ENCODE assay signal across 8 mouse cellular contexts in the genomic region with DNA sequence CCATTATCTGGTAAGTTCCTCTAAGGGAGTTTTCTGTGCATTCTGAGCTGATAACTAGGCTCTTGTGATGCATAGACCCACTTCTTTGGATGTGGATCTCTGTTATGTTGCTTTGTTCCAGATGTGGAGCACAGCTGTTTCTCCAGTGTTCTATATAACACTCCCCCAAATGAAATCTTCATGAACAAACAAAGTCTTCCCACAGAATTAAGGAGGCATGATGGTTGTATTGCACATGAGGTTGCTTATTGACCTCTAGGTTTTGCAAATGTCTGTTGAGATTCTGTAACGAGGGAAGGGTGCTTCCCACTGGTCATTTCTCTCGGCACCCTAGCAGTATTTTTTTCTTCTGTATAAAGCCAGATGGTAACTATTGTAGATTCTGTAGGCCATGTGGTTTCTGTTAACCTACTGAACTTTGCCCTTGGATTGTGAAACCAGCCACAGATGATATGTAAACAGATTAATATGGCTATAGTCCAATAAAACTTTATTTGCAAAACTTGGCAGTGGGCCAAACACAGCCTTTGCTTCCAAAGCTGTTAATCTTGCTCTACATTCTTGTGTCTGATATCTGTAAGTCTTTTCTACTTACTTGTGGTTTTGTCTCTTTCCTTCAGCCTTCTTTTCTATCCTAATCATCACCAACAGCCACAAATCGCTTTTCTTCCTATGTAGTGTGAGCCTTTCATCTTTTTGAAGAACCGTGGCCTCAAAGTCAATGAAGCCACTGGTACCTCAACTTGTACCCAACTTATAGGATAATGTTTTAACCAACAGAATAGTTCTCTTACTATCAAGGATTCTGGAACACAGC.
A peak's percentile ranks its signal among the peaks of the same experiment; 100 is the strongest.
DNase-seq lines count a peak whose midpoint lies in the region; ATAC-seq and TF ChIP-seq lines count a peak whose summit lies in the region.

No protein-coding gene starts in this region.

- no peak for TF ChIP-seq CTCF in left cerebral cortex, adult 2 months (IDR thresholded peaks at IDR 0.05)

- H3K4me3 ChIP-seq in left cerebral cortex, adult 2 months = no peak overlapping the region
- H3K4me3 ChIP-seq in hindbrain, embryonic 16.5 days (ENCODE audit: low read length) = no peak overlapping the region

- peak overlapping the region; percentile 29; the same call in 1 of the 2 replicates for H3K27ac ChIP-seq in left cerebral cortex, adult 2 months
- no peak overlapping the region for H3K27ac ChIP-seq in hindbrain, embryonic 16.5 days (ENCODE audit: low read depth, low read length)

- intact Hi-C loops in left cerebral cortex, adult 2 months (cut with DNase I) = no loop called here

- H3K4me2 ChIP-seq in hindbrain, embryonic 16.5 days (ENCODE audit: low read length) = no peak overlapping the region

- no peak overlapping the region for H3K9ac ChIP-seq in hindbrain, embryonic 16.5 days (ENCODE audit: low read depth, low read length)

- H3K4me1 ChIP-seq in hindbrain, embryonic 16.5 days (ENCODE audit: control insufficient read depth, insufficient read depth, low read depth, low read length) = no peaks in the 10 kb centered on the region; the same call in none of the 2 replicates

- WGBS in hindbrain, embryonic 16.5 days = 70% methylated on average over 4 of the region's 4 CpGs

- H3K36me3 ChIP-seq in hindbrain, embryonic 16.5 days (ENCODE audit: control insufficient read depth, insufficient read depth, low read length) = no peaks in the 10 kb centered on the region

- no peak for ATAC-seq in hindbrain, embryonic 16.5 days

- no peak for DNase-seq in left cerebral cortex, adult 2 months (ENCODE audit: extremely low spot score in 1 of 2, low spot score in 2 of 2)
- DNase-seq in left cerebral cortex, adult 18-20 months (ENCODE audit: low spot score in 2 of 2) = no peak
- peak; percentile 14 for DNase-seq in gastrocnemius, postnatal 10 days
- peak; percentile 79 for DNase-seq in kidney, postnatal 14 days
- DNase-seq in ovary, postnatal 36 days (ENCODE audit: low spot score) = peak; percentile 23
- no peak for DNase-seq in layer of hippocampus, postnatal 36 days
- no peak for DNase-seq in spleen, adult 12 weeks (ENCODE audit: low spot score)

- H3K9me3 ChIP-seq in hindbrain, embryonic 16.5 days (ENCODE audit: control insufficient read depth, low read length) = no peaks in the 10 kb centered on the region

- H3K27me3 ChIP-seq in hindbrain, embryonic 16.5 days (replicated peaks; ENCODE audit: control insufficient read depth, insufficient read depth, low read length) = no peaks in the 10 kb centered on the region

Comparison
In these comparisons a context has a peak if more than half of its experiments do, and no peak if none do; other contexts are left out.
1. DNase-seq: peak in gastrocnemius, postnatal 10 days (single experiment), kidney, postnatal 14 days (single experiment) and ovary, postnatal 36 days (single experiment); none in left cerebral cortex, adult 2 months (0 of 2), left cerebral cortex, adult 18-20 months (0 of 2), layer of hippocampus, postnatal 36 days (0 of 2) and spleen, adult 12 weeks (single experiment).